Mouse (Mus musculus) intestine, embryonic 16.5 days (tissue): ENCODE measurements around the gene Abhd14b. TPM values are rescaled to one million over a fixed set of nuclear protein-coding genes. Genes with fewer than 3 reads are reported as not detected.

Source experiments
- ATAC-seq: fragments of 200-750 bp; cut with Nextera tagmentation; 2 replicates; pipeline ENCODE4 v1.8.0; 2017; ENCODE audit warnings: moderate TSS enrichment, moderate library complexity
- H3K27ac ChIP-seq: fragments of 300-500 bp; sonication (generic); 2 replicates; pipeline ENCODE4 v1.5.1; 2014; ENCODE audit warnings: mild to moderate bottlenecking, low read length
- H3K27me3 ChIP-seq: fragments of 300-500 bp; sonication (generic); replicated peaks from 2 replicates; pipeline ENCODE4 v1.6.1; 2014; ENCODE audit warnings: low read length, control low read depth, mixed read lengths; ENCODE audit not compliant: control insufficient read depth, insufficient read depth
- H3K36me3 ChIP-seq: fragments of 300-500 bp; sonication (generic); 2 replicates; pipeline ENCODE4 v1.6.1; 2014; ENCODE audit warnings: low read length, control low read depth; ENCODE audit not compliant: control insufficient read depth, insufficient read depth
- H3K4me1 ChIP-seq: fragments of 300-500 bp; sonication (generic); 2 replicates; pipeline ENCODE4 v1.6.1; 2014; ENCODE audit warnings: low read length, control low read depth, mixed read lengths; ENCODE audit not compliant: control insufficient read depth, insufficient read depth
- H3K4me2 ChIP-seq: fragments of 300-500 bp; sonication (generic); 2 replicates; pipeline ENCODE4 v1.6.1; 2014; ENCODE audit warnings: low read depth, low read length, control low read depth
- H3K4me3 ChIP-seq: fragments of 300-500 bp; sonication (generic); 2 replicates; pipeline ENCODE4 v1.5.1; 2014; ENCODE audit warnings: mild to moderate bottlenecking, low read length
- H3K9ac ChIP-seq: fragments of 300-500 bp; sonication (generic); 2 replicates; pipeline ENCODE4 v1.6.1; 2014; ENCODE audit warnings: low read depth, low read length
- H3K9me3 ChIP-seq: fragments of 300-500 bp; sonication (generic); 2 replicates; pipeline ENCODE4 v1.6.1; 2016; ENCODE audit warnings: low read length, control low read depth; ENCODE audit not compliant: control insufficient read depth
- WGBS: fragments of 180-500 bp; shearing (Covaris S2); extraction: QIAGEN DNeasy Blood & Tissue Kit; methylation state at CpG from one replicate; pipeline ENCODE4 v1.1.7; 2014; 5-methylcytosine and 5-hydroxymethylcytosine counted together
- polyA plus RNA-seq: library from polyadenylated mRNA; unstranded; fragments of >200 nt; fragmentation: Nextera tagmentation; extraction: Ambion mirVana; gene quantifications from 2 replicates; pipeline ENCODE4 v1.2.1, GENCODE M21; 2015

Gene Abhd14b
- polyA plus RNA-seq, 1 experiment from 2014 or later, result 34.3 TPM

GRCm38 (mm10) chr9:106410086-106410650 lies 37.1 kb upstream of the Abhd14b start:
- Histone ChIP-seq H3K27ac (no peak overlapping the region), H3K9me3 (no peaks in the 10 kb centered on the region), H3K27me3 (no peaks in the 10 kb centered on the region), H3K4me1 (peaks cover 10% of the 10 kb centered on the region; the same call in 1 of the 2 replicates), H3K4me3 (no peak overlapping the region), H3K9ac (no peak overlapping the region), H3K4me2 (no peak overlapping the region), H3K36me3 (no peaks in the 10 kb centered on the region)
- WGBS, result 82% methylated on average over 2 of the region's 2 CpGs
- no peak for ATAC-seq

- no peaks in the 10 kb centered on the region for H3K9me3 ChIP-seq
Observed at GRCm38 (mm10) chr9:106411091-106411594, 36.1 kb upstream of the Abhd14b start.

GRCm38 (mm10) chr9:106411729-106412128 lies 35.5 kb upstream of the Abhd14b start:
- H3K27ac ChIP-seq, result no peak overlapping the region
- no peak overlapping the region for H3K9ac ChIP-seq
- H3K36me3 ChIP-seq, result no peaks in the 10 kb centered on the region
- ATAC-seq, result no peak
- H3K27me3 ChIP-seq, result no peaks in the 10 kb centered on the region
- no peak overlapping the region for H3K4me3 ChIP-seq
- H3K9me3 ChIP-seq, result no peaks in the 10 kb centered on the region
- 67% methylated on average over 6 of the region's 6 CpGs for WGBS
- H3K4me1 ChIP-seq, result peaks cover 1% of the 10 kb centered on the region; the same call in 1 of the 2 replicates
- H3K4me2 ChIP-seq, result no peak overlapping the region

More at GRCm38 (mm10) chr9:106411091-106411594, 36.1 kb upstream of the Abhd14b start:
- H3K27ac ChIP-seq, result no peak overlapping the region
- no peak overlapping the region for H3K9ac ChIP-seq
- H3K4me2 ChIP-seq, result no peak overlapping the region
- no peaks in the 10 kb centered on the region for H3K27me3 ChIP-seq
- peaks cover 7% of the 10 kb centered on the region; the same call in 1 of the 2 replicates for H3K4me1 ChIP-seq
- no peak for ATAC-seq
- H3K36me3 ChIP-seq, result no peaks in the 10 kb centered on the region
- WGBS, result 64% methylated on average over 9 of the region's 9 CpGs
- no peak overlapping the region for H3K4me3 ChIP-seq

DNA sequence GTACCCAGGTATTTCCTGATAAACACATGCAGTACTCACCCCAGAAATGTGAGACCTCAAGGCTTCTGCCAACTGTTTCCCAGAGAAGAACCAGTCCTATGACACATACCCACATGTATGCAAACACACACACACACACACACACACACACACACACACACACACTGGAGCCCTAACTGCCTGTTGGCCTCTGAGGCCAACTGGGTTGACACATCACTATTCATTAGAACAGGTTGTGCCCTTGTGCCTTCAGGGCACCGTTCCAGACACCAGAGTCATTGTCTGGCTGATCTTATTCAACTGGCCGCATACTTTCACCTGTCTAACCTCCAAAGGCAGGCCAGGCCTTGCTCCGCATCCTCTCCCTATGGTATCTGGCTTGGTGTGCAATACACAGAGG lies 35.0 kb upstream of the Abhd14b start:
- no peak overlapping the region for H3K9ac ChIP-seq
- H3K9me3 ChIP-seq, result no peaks in the 10 kb centered on the region
- no peaks in the 10 kb centered on the region for H3K27me3 ChIP-seq
- H3K4me1 ChIP-seq, result no peaks in the 10 kb centered on the region
- no peak overlapping the region for H3K4me3 ChIP-seq
- WGBS, result 83% methylated on average over 3 of the region's 3 CpGs
- H3K4me2 ChIP-seq, result no peak overlapping the region
- H3K27ac ChIP-seq, result no peak overlapping the region
- ATAC-seq, result no peak
- H3K36me3 ChIP-seq, result no peaks in the 10 kb centered on the region

GRCm38 (mm10) chr9:106413606-106414005 lies 33.7 kb upstream of the Abhd14b start:
- no peak overlapping the region for H3K4me3 ChIP-seq
- H3K9me3 ChIP-seq, result no peaks in the 10 kb centered on the region
- peaks cover 13% of the 10 kb centered on the region for H3K4me1 ChIP-seq
- no peak overlapping the region for H3K4me2 ChIP-seq
- H3K27ac ChIP-seq, result no peak overlapping the region
- ATAC-seq, result no peak
- no peaks in the 10 kb centered on the region for H3K36me3 ChIP-seq
- 86% methylated on average over 5 of the region's 5 CpGs for WGBS
- H3K27me3 ChIP-seq, result peaks cover 4% of the 10 kb centered on the region; the same call in 1 of the 2 replicates
- H3K9ac ChIP-seq, result no peak overlapping the region

GRCm38 (mm10) chr9:106416826-106417225 lies 30.4 kb upstream of the Abhd14b start:
- peaks cover 20% of the 10 kb centered on the region for H3K4me1 ChIP-seq
- no peak overlapping the region for H3K27ac ChIP-seq
- H3K4me2 ChIP-seq, result no peak overlapping the region
- H3K36me3 ChIP-seq, result no peaks in the 10 kb centered on the region
- 89% methylated on average over 6 of the region's 6 CpGs for WGBS
- no peak overlapping the region for H3K9ac ChIP-seq
- peaks cover 4% of the 10 kb centered on the region; the same call in 1 of the 2 replicates for H3K27me3 ChIP-seq
- no peak for ATAC-seq
- H3K4me3 ChIP-seq, result no peak overlapping the region
- H3K9me3 ChIP-seq, result no peaks in the 10 kb centered on the region

- Histone ChIP-seq H3K4me3 (peak overlapping the region; percentile 34), H3K27ac (no peak overlapping the region; the same call in 1 of the 2 replicates)
Observed at GRCm38 (mm10) chr9:106417841-106418625, 29.2 kb upstream of the Abhd14b start.

GRCm38 (mm10) chr9:106420608-106421007 lies 26.7 kb upstream of the Abhd14b start:
- no peak overlapping the region for H3K9ac ChIP-seq
- H3K4me3 ChIP-seq, result no peak overlapping the region
- H3K9me3 ChIP-seq, result no peaks in the 10 kb centered on the region
- WGBS, result 0% methylated on average over 2 of the region's 2 CpGs
- H3K27me3 ChIP-seq, result peaks cover 4% of the 10 kb centered on the region; the same call in 1 of the 2 replicates
- ATAC-seq, result no peak; the same call in 1 of the 2 replicates
- no peak overlapping the region for H3K4me2 ChIP-seq
- no peak overlapping the region for H3K27ac ChIP-seq
- no peaks in the 10 kb centered on the region for H3K36me3 ChIP-seq
- H3K4me1 ChIP-seq, result peaks cover 20% of the 10 kb centered on the region

More at GRCm38 (mm10) chr9:106417841-106418625, 29.2 kb upstream of the Abhd14b start:
- WGBS, result 17% methylated on average over 29 of the region's 29 CpGs
- peaks cover 4% of the 10 kb centered on the region; the same call in 1 of the 2 replicates for H3K27me3 ChIP-seq
- peak overlapping the region; percentile 56 for H3K9ac ChIP-seq
- peaks cover 20% of the 10 kb centered on the region for H3K4me1 ChIP-seq
- no peaks in the 10 kb centered on the region for H3K9me3 ChIP-seq
- ATAC-seq, result peak; percentile 52
- no peaks in the 10 kb centered on the region for H3K36me3 ChIP-seq
- H3K4me2 ChIP-seq, result peak overlapping the region; percentile 58
